Mouse (Mus musculus) splenic B cell, adult 2 months (primary cell): Measurements from ENCODE around the gene Ppif.

Source experiments
- DNase-seq: peaks from one replicate; pipeline ENCODE4 v3.0.0-alpha.2; 2011; ENCODE audit warnings: low read depth, low spot score
- H3K27me3 ChIP-seq: 2 replicates; pipeline ENCODE4 v1.6.1; 2012; ENCODE audit warnings: mild to moderate bottlenecking, low read length, moderate library complexity, mixed read lengths; ENCODE audit not compliant: control insufficient read depth, poor library complexity, insufficient read depth, severe bottlenecking
- H3K36me3 ChIP-seq: 2 replicates; pipeline ENCODE4 v1.6.1; 2012; ENCODE audit warnings: mild to moderate bottlenecking, low read length, moderate library complexity, mixed read lengths; ENCODE audit not compliant: control insufficient read depth, poor library complexity, insufficient read depth, severe bottlenecking

Ppif gene

DNA sequence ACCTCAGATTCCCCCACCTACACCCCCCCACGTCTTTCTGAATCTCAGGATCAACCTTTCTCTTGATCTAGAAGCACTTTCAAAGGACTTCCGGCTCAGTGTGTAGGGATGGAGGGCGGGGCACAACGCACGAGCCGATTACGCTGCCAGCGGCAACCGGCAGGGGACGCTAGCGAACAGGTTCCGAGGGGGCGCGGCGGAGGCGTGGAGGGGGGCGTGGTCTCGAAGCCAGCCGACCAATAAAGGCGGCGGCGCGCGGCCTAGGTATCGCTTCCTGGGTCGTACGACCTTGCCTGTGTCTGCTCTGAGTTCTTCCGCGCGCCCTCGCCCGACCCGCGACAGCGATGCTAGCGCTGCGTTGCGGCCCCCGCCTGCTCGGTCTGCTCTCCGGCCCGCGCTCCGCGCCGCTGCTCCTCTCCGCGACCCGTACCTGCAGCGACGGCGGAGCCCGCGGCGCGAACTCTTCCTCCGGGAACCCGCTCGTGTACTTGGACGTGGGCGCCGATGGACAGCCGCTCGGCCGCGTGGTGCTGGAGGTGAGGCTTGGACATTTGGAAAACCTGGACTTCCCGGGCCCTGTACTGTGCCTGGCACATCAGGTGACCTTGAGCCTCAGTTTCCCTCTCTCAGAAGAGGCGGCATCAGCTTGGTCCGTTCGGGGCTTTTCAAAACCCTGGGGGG lies at the start of gene Ppif:
Gene Ppif, plus strand, starts transcription at position 267 of the 681 bp plus-strand sequence.
- Histone ChIP-seq H3K36me3 (no peaks in the 10 kb centered on the region; the same call in 1 of the 2 replicates), H3K27me3 (no peaks in the 10 kb centered on the region)
- DNase-seq, result peak; percentile 98

DNA sequence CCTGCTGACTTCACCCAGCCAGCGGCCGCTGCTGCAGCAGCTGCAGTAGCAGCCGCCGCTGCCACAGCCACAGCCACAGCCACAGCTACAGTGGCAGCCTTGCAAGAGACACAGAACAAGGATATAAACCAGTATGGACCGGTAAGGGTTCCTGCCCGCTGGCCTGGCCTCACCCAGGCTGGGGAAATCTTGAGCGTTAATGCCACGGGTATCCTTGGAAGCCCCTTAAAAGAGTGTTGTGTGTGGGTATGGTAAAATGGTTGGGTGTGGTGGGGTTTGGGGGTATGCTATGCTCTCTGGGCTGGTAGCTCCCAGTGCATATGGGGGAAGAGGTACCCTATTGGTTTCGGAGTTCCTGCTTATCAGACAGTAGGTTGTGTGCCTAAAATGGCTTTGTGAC lies 48.2 kb upstream of the Ppif start:
- H3K27me3 ChIP-seq, result no peaks in the 10 kb centered on the region
- H3K36me3 ChIP-seq, result peaks cover 20% of the 10 kb centered on the region
- no peak for DNase-seq

DNA sequence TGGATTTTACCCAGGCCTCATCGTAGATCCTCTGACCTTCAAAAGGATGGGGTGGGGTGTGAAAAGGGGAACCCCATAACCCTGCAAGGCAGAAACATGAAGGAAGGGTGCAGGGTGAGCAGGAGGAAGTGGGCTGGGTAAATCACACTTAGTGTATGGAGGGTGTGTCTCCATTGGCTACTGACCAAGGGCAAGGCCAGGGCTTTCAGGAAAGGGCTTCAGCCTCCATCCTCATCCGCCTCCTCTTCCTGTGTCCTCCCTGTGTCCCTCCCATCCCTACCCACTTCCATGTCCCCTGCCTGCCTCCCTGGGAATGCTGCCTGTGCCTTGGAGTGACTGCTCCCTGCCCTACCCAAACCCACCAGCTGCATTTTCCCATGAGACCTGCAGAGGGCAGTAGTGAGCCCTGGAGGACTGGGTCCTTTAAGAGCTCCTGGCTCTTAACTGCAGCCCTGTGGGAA lies 47.8 kb upstream of the Ppif start:
- H3K27me3 ChIP-seq, result no peaks in the 10 kb centered on the region
- DNase-seq, result peak; percentile 74
- H3K36me3 ChIP-seq, result peaks cover 22% of the 10 kb centered on the region

DNA sequence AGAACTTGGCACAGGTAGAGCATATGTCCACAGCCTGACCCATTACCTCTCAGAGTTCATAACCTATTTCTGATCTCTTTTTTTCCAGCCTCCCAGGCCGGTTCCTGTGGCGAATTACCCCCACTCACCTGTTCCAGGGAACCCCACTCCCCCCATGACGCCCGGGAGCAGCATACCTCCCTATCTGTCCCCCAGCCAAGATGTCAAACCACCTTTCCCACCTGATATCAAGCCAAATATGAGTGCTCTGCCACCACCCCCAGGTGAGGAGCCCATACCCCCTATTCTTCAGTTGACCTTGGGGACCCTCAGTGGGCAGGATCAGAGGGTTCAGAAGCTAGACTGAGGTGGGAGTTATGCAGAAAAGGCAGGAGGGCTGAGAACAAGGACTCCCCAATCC lies 42.8 kb upstream of the Ppif start:
- H3K27me3 ChIP-seq, result no peaks in the 10 kb centered on the region

GRCm38 (mm10) chr14:25651905-25652304 lies 42.0 kb upstream of the Ppif start:
- DNase-seq, result no peak
- Histone ChIP-seq H3K36me3 (peaks cover 26% of the 10 kb centered on the region), H3K27me3 (no peaks in the 10 kb centered on the region)

More for the DNA sequence above, 42.8 kb upstream of the Ppif start:
- no peak for DNase-seq
- peaks cover 23% of the 10 kb centered on the region for H3K36me3 ChIP-seq

- no peaks in the 10 kb centered on the region for H3K27me3 ChIP-seq
- H3K36me3 ChIP-seq, result peaks cover 19% of the 10 kb centered on the region
- no peak for DNase-seq
These were observed 39.4 kb upstream of the Ppif start for GRCm38 (mm10) chr14:25654401-25655197.

DNA sequence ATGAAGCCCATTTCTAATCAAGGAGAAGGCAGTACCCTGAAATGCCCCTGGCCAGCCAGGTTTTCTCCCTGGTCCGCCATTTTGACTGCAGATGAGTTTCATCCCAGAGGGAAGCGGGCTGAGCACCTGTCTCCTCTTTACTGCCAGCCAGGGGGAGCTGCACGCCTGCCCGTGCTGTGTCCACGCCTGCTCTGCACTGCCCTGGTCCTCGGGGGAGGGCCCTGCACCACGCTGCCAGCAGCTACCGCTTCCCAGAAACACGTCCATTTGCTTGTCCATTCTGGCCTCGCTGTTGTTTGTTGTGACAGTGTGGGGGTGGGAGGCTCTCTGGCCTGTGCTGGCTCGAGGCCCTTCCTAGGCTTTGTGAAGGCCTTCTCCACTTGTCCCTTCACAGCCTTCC lies 33.3 kb upstream of the Ppif start:
- no peak for DNase-seq
- peaks cover 21% of the 10 kb centered on the region for H3K36me3 ChIP-seq
- H3K27me3 ChIP-seq, result no peaks in the 10 kb centered on the region

DNA sequence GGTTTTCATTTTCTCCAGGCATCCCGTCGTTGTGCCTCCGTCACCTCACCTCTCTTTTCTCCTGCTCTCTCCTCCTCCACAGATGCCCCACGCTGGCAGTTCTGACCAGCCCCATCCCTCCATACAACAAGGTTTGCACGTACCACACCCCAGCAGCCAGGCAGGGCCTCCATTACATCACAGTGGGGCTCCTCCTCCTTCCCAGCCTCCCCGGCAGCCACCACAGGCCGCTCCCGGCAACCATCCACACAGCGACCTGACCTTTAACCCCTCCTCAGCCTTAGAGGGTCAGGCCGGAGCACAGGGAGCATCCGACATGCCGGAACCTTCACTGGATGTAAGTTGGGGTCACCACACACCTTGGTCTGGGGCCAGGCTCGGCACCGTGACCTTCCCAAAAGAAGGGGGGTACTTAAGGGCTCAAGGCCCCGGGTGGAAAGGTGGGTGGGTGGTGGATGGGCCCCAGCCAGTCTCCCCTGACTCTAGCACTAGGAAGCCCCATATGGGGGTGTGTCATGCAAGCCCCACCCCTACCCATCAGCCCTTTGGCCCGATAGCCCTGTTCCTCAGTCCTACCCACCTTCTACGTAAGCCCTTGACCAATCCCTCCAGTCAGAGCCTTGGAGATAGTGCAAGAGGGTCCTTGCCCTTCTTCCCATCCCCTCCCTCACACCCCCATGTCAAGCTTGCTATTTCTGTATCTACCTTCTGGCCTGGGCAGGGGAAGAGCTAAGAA lies 32.6 kb upstream of the Ppif start:
- no peaks in the 10 kb centered on the region for H3K27me3 ChIP-seq
- H3K36me3 ChIP-seq, result peaks cover 18% of the 10 kb centered on the region
- no peak for DNase-seq

GRCm38 (mm10) chr14:25663649-25664309 lies 30.2 kb upstream of the Ppif start:
- no peaks in the 10 kb centered on the region for H3K27me3 ChIP-seq
- peaks cover 9% of the 10 kb centered on the region for H3K36me3 ChIP-seq
- no peak for DNase-seq

- Histone ChIP-seq H3K27me3 (no peaks in the 10 kb centered on the region), H3K36me3 (peaks cover 8% of the 10 kb centered on the region)
- DNase-seq, result no peak
These were observed 29.7 kb upstream of the Ppif start for GRCm38 (mm10) chr14:25664310-25664695.

DNA sequence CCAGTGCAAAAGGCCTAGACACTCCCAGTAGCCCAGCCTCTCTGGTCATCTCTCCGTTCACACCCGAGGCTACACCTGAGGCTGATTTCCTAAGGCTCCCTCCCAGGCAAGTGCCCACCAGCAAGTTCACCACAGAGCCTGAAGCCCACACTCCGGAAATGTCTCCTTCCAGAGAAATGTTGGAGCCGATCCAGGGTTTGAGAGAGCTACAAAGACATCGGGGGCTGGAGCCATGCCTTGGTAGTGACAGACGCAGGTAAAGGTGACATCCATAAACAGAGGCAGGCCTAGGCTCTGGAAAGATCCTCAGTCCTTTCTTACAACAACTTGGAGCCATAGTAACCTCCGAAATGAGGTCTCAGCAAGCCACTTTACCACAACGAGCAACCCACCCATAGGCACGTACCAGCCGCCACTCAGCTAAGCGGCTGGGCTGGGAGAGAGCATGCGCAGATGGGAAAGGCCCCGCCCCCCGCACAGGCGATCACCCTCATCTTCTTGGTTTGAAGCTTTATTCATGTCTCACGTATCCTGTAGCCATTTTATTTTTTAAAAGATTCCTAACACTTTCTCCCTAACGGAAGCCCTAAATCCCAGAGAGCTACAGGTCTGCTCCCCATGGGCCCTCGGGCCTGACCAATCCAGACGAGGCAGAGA lies 28.5 kb upstream of the Ppif start:
- DNase-seq, result no peak
- no peaks in the 10 kb centered on the region for H3K27me3 ChIP-seq
- H3K36me3 ChIP-seq, result peaks cover 5% of the 10 kb centered on the region

DNA sequence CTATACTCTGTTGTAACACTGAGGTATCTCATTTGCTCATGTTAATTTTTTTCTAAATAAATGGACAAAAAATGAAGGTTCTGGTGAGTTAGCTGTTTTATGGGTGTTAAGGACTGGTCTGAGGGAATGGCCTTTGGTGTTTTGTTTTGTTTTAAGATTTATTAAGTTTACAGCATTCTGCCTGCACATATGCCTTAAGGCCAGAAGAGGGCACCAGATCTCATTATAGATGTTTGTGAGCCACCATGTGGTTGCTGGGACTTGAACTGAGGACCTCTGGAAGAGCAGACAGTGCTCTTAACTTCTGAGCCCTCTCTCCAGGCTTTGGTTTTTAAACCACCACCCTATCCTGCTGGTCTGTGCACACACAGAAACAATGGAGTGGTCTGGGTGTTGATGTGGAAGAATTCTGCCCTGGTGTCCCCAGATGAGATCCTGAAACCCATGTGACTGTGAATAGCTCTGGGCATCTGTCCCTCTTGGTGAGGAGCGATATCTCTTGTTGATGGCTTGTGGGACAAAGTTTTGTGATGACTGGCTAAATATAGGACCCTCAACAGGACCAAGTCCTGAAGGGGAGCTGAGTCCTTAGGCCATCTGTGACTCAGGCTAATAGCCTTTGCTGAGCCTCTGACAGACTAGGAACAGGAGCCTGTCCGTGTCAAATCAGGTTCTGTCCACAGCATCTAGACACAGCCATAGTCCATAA lies 27.1 kb upstream of the Ppif start:
- Histone ChIP-seq H3K27me3 (no peaks in the 10 kb centered on the region), H3K36me3 (peaks cover 3% of the 10 kb centered on the region)
- peak; percentile 38 for DNase-seq

GRCm38 (mm10) chr14:25667587-25667986 lies 26.4 kb upstream of the Ppif start:
- Histone ChIP-seq H3K27me3 (no peaks in the 10 kb centered on the region), H3K36me3 (peaks cover 3% of the 10 kb centered on the region)
- DNase-seq, result no peak

GRCm38 (mm10) chr14:25679625-25680024 lies 14.3 kb upstream of the Ppif start:
- H3K27me3 ChIP-seq, result no peaks in the 10 kb centered on the region
- DNase-seq, result no peak
- no peaks in the 10 kb centered on the region for H3K36me3 ChIP-seq
